Mouse (Mus musculus) embryonic facial prominence, embryonic 15.5 days (tissue): Measurements from ENCODE around the gene Ccl7. TPM values are rescaled to one million over a fixed set of nuclear protein-coding genes. Genes with fewer than 3 reads are reported as not detected.

Source experiments
- ATAC-seq: fragments of 200-750 bp; cut with Nextera tagmentation; 2 replicates; pipeline ENCODE4 v1.8.0; 2017; ENCODE audit warnings: low read depth, moderate TSS enrichment; ENCODE audit not compliant: insufficient number of reproducible peaks, low FRiP score, low TSS enrichment
- H3K27ac ChIP-seq: fragments of 300-500 bp; sonication (generic); replicated peaks from 2 replicates; pipeline ENCODE4 v1.5.1; 2015; ENCODE audit warnings: mild to moderate bottlenecking, inconsistent platforms
- H3K27me3 ChIP-seq: fragments of 300-500 bp; sonication (generic); 2 replicates; pipeline ENCODE4 v1.6.1; 2015; ENCODE audit warnings: inconsistent platforms
- H3K36me3 ChIP-seq: fragments of 300-500 bp; sonication (generic); 2 replicates; pipeline ENCODE4 v1.6.1; 2015; ENCODE audit warnings: mild to moderate bottlenecking, inconsistent platforms
- H3K4me1 ChIP-seq: fragments of 300-500 bp; sonication (generic); 2 replicates; pipeline ENCODE4 v1.6.1; 2015; ENCODE audit warnings: inconsistent platforms
- H3K4me2 ChIP-seq: fragments of 300-500 bp; sonication (generic); replicated peaks from 2 replicates; pipeline ENCODE4 v1.6.1; 2015; ENCODE audit warnings: mild to moderate bottlenecking, inconsistent platforms
- H3K4me3 ChIP-seq: fragments of 300-500 bp; sonication (generic); replicated peaks from 2 replicates; pipeline ENCODE4 v1.5.1; 2015; ENCODE audit warnings: mild to moderate bottlenecking, inconsistent platforms
- H3K9ac ChIP-seq: fragments of 300-500 bp; sonication (generic); 2 replicates; pipeline ENCODE4 v1.6.1; 2015; ENCODE audit warnings: inconsistent platforms
- H3K9me3 ChIP-seq: fragments of 300-500 bp; sonication (generic); replicated peaks from 2 replicates; pipeline ENCODE4 v1.6.1; 2016; ENCODE audit warnings: inconsistent platforms
- WGBS: fragments of 180-500 bp; shearing (Covaris S2); methylation state at CpG from one replicate; pipeline ENCODE4 v1.1.7; 2015; 5-methylcytosine and 5-hydroxymethylcytosine counted together
- polyA plus RNA-seq: library from polyadenylated mRNA; unstranded; fragments of >200 nt; fragmentation: Nextera tagmentation; extraction: Ambion mirVana; gene quantifications from 2 replicates; pipeline ENCODE4 v1.2.1, GENCODE M21; 2015

Ccl7 gene
- polyA plus RNA-seq, 1 experiment from 2014 or later = 4.1 TPM

GRCm38 (mm10) chr11:82072374-82072773 is 26.9 kb downstream of the Ccl7 start:
- no peaks in the 10 kb centered on the region for H3K9me3 ChIP-seq
- no peak overlapping the region for H3K9ac ChIP-seq
- no peak overlapping the region for H3K4me3 ChIP-seq
- no peaks in the 10 kb centered on the region for H3K4me1 ChIP-seq
- 68% methylated on average over 1 of the region's 1 CpGs for WGBS
- H3K36me3 ChIP-seq = no peaks in the 10 kb centered on the region
- H3K4me2 ChIP-seq = no peak overlapping the region
- H3K27ac ChIP-seq = no peak overlapping the region
- H3K27me3 ChIP-seq = no peaks in the 10 kb centered on the region
- no peak for ATAC-seq

GRCm38 (mm10) chr11:82072984-82073383 is 27.5 kb downstream of the Ccl7 start:
- no peak for ATAC-seq
- Histone ChIP-seq H3K27me3 (no peaks in the 10 kb centered on the region), H3K9me3 (no peaks in the 10 kb centered on the region), H3K9ac (no peak overlapping the region), H3K4me2 (no peak overlapping the region), H3K4me1 (peaks cover 5% of the 10 kb centered on the region), H3K27ac (no peak overlapping the region), H3K36me3 (no peaks in the 10 kb centered on the region), H3K4me3 (no peak overlapping the region)
- WGBS = 72% methylated on average over 3 of the region's 3 CpGs

GRCm38 (mm10) chr11:82073686-82074085 is 28.2 kb downstream of the Ccl7 start:
- Histone ChIP-seq H3K27ac (no peak overlapping the region), H3K27me3 (no peaks in the 10 kb centered on the region), H3K9me3 (no peaks in the 10 kb centered on the region), H3K36me3 (no peaks in the 10 kb centered on the region), H3K4me3 (no peak overlapping the region), H3K4me2 (no peak overlapping the region), H3K4me1 (peaks cover 7% of the 10 kb centered on the region), H3K9ac (no peak overlapping the region)
- WGBS = 63% methylated on average over 3 of the region's 3 CpGs
- no peak for ATAC-seq

- no peak for ATAC-seq
- H3K4me2 ChIP-seq = no peak overlapping the region
- peaks cover 7% of the 10 kb centered on the region for H3K4me1 ChIP-seq
- no peak overlapping the region for H3K27ac ChIP-seq
- no peak overlapping the region for H3K9ac ChIP-seq
- H3K27me3 ChIP-seq = no peaks in the 10 kb centered on the region
- WGBS = 74% methylated on average over 3 of the region's 3 CpGs
- no peaks in the 10 kb centered on the region for H3K36me3 ChIP-seq
- no peaks in the 10 kb centered on the region for H3K9me3 ChIP-seq
- no peak overlapping the region for H3K4me3 ChIP-seq
Observed at GRCm38 (mm10) chr11:82077031-82077430, 31.5 kb downstream of the Ccl7 start.

- Histone ChIP-seq H3K27me3 (no peaks in the 10 kb centered on the region), H3K4me2 (no peak overlapping the region), H3K4me3 (no peak overlapping the region), H3K36me3 (no peaks in the 10 kb centered on the region), H3K4me1 (peaks cover 7% of the 10 kb centered on the region), H3K9me3 (no peaks in the 10 kb centered on the region), H3K9ac (no peak overlapping the region), H3K27ac (no peak overlapping the region)
- ATAC-seq = no peak; the same call in 1 of the 2 replicates
Observed at GRCm38 (mm10) chr11:82078136-82078730, 32.7 kb downstream of the Ccl7 start.

- no peak overlapping the region for H3K9ac ChIP-seq
- WGBS = 78% methylated on average over 3 of the region's 3 CpGs
- H3K4me1 ChIP-seq = peaks cover 7% of the 10 kb centered on the region
- no peaks in the 10 kb centered on the region for H3K36me3 ChIP-seq
- no peaks in the 10 kb centered on the region for H3K27me3 ChIP-seq
- no peaks in the 10 kb centered on the region for H3K9me3 ChIP-seq
- no peak for ATAC-seq
- H3K27ac ChIP-seq = no peak overlapping the region
- H3K4me3 ChIP-seq = no peak overlapping the region
- no peak overlapping the region for H3K4me2 ChIP-seq
Observed at GRCm38 (mm10) chr11:82080865-82081264, 35.4 kb downstream of the Ccl7 start.

GRCm38 (mm10) chr11:82084360-82084759 is 38.8 kb downstream of the Ccl7 start:
- Histone ChIP-seq H3K4me1 (no peaks in the 10 kb centered on the region), H3K9me3 (no peaks in the 10 kb centered on the region), H3K4me2 (no peak overlapping the region), H3K27ac (no peak overlapping the region), H3K4me3 (no peak overlapping the region), H3K36me3 (no peaks in the 10 kb centered on the region), H3K27me3 (no peaks in the 10 kb centered on the region), H3K9ac (no peak overlapping the region)
- ATAC-seq = no peak
- WGBS = 86% methylated on average over 3 of the region's 3 CpGs

Other genes with a start within 250 kb of the Ccl7 start
- gene 5530401A14Rik, start 185.0 kb upstream of the Ccl7 start, polyA plus RNA-seq = 0.05 and 0.15 TPM in 2 replicates
- gene Asic2, start 77.3 kb upstream of the Ccl7 start, polyA plus RNA-seq = 0.35 and 0.50 TPM in 2 replicates
- 5.0 and 6.5 TPM in 2 replicates for gene Ccl2, start 10.1 kb upstream of the Ccl7 start, polyA plus RNA-seq
- gene Gm17268, start 7.2 kb upstream of the Ccl7 start, polyA plus RNA-seq = not detected in 2 replicates
- 6.9 and 7.3 TPM in 2 replicates for gene Ccl11, start 12.1 kb downstream of the Ccl7 start, polyA plus RNA-seq
- gene Ccl12, start 56.1 kb downstream of the Ccl7 start, polyA plus RNA-seq = 6.1 and 6.2 TPM in 2 replicates
- not detected in 2 replicates for gene Ccl8, start 69.5 kb downstream of the Ccl7 start, polyA plus RNA-seq